Mouse (Mus musculus) spleen, adult 12 weeks (tissue): ENCODE data around the gene Oas1f.
"Not testable (repeated sequence)": the region's sequence is repeated elsewhere in the genome, so short reads cannot be mapped to it uniquely, and the experiment has no call there.

ENCODE experiments used
- DNase-seq: peaks from one replicate; pipeline ENCODE4 v3.0.0; 2022; ENCODE audit warnings: low spot score

Oas1f gene

DNA sequence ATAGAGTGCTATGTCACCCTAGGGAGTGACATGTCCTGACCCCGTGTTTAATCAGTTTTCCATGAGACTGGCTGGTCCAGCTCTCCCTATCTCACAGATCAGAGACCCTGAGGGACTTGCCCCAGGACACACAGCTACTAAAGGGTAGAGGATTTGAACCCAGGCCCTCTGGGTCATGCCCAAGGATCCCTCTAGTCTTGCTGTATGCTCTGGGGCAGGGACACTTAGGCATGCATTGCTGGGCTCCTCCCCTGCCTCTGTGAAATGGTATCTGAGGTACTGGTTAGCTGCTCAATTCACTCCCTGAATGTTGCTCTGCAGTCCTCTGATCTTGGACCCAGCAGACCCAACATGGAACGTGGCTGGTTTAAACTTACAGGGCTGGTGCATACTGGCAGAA lies 24.3 kb downstream of the Oas1f start:
- no peak for DNase-seq

DNA sequence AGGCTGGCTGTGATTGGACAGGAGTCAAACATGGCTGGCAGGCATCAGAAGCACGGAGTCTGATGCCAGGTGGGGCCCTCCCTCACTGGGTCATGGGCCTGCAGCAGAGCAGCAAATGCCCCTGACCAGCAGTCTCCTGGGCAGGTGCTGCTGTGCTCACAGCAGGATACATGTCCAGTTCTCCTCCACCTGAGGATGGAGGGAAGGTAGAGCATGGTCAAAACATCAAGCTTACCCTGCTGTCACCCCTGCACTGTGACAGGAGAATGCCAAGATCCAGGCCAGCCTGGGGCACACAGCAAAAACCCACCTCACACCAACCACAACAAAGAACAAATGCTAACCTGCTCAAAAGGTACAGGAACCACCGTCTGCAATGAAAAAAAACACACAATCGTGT lies 29.7 kb downstream of the Oas1f start:
- not testable (repeated sequence) for DNase-seq

GRCm38 (mm10) chr5:120877407-120877806 lies 30.2 kb downstream of the Oas1f start:
- not testable (repeated sequence) for DNase-seq

DNA sequence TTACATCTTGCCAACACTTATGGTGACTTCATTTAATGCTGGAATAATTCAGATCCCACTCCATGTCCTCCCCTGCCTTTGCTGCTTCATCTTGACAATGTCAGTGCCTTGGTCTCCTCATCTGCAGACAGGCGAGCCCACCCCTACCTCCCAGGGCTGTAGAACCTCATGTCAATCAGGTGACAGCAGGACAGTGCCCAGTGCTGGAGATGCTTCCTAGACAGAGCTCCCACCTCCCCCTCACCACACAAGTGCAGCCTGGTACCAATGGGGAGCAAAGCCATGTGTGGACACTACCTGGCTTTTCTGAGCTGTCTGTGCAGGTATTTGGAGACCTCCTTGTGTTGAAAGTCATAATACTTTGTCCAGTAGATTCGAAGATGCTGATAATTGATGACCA lies 31.6 kb downstream of the Oas1f start:
- DNase-seq, result not testable (repeated sequence)

GRCm38 (mm10) chr5:120881681-120882080 lies 34.5 kb downstream of the Oas1f start:
- DNase-seq, result not testable (repeated sequence)

DNA sequence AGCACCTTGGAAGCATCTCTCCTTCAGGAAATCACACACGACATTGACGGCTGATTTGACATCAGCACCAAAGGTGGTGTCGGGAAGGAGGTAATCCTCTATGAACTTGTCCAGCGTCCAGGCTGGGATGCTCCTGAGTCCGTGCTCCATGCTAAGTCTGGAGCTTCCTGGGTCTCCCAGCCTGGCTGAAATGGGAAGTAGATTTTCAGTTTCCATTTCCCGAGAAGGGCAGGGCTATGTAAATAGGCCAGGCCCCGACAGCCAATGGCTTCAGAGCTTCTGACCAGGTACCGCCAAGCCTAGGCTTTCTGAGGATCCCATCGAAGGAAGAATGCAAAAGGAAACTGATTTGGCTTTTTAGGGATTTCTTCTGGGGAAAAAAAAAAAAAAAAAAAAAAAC lies 40.2 kb downstream of the Oas1f start, which contains the start of gene Oas1g:
Oas1g (minus strand) TSS at position 201 of the 400 bp plus-strand sequence.
- not testable (repeated sequence) for DNase-seq

DNA sequence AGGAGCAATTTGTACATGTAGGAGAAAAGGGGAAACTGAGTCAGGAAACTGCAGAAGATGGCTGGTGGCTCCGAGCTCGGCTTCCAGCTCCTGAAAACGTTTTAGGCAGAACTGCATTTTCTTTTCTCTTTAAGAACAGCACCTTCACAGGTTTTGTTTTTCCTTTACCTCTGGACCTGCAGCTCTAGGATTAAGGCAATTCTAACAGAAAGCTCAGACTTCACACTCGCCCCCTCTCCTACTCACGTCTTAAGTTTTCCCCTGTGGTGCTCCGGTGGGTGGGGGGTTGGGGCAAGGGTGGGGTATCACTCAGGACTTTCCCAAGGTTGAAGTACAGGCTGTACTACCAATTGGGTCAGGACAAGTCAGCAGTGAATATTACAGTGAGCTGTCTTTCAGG lies 40.7 kb downstream of the Oas1f start:
- DNase-seq, result no peak

- not testable (repeated sequence) for DNase-seq
These were observed 41.2 kb downstream of the Oas1f start for GRCm38 (mm10) chr5:120888294-120888815.

- DNase-seq, result no peak
These were observed 42.9 kb downstream of the Oas1f start for GRCm38 (mm10) chr5:120890026-120890425.

DNA sequence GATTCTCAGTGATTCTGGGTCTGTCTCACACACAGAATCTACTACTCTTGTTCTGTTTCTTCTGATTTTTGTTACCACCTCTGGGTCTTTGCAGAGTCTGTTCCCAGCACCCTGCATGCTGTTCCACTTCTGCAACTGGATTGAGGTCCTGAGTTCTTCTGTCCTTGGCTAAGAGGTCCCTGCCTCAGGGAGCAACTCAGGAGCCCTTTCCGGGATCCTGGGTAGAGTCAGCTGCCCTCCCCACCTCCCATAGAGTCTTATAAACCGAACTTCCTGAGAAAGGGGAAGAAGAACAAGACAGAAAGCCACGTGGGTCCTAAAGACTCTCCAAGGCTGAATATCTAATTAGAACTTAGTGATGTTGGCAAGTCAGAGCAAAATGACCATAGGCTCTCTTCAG lies 43.8 kb downstream of the Oas1f start:
- no peak for DNase-seq

GRCm38 (mm10) chr5:120891566-120892242 lies 44.5 kb downstream of the Oas1f start:
- DNase-seq, result not testable (repeated sequence)

- DNase-seq, result no peak
These were observed 45.1 kb downstream of the Oas1f start for GRCm38 (mm10) chr5:120892243-120892660.

DNA sequence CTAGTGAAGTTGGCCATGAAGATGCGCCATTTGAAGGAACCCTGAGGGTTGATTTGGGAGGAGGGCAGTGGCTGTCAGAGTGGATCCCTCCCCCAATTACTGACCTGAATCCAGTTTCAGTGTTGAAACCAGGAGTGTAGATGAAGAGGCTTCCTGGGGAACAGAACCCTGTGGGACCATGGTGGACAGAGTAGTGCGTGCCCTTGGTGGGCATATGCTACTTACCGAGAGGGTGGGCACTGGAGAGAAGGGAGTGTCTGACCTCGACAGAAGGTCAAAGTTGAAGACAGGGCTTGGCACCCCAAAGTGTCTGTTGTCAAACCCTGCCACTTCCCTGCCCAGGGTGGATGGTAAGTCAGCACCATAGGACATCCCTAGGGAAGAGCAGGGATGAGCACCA lies 46.7 kb downstream of the Oas1f start:
- DNase-seq, result not testable (repeated sequence)

GRCm38 (mm10) chr5:120894692-120895091 lies 47.5 kb downstream of the Oas1f start:
- not testable (repeated sequence) for DNase-seq

- no peak for DNase-seq
These were observed 48.2 kb downstream of the Oas1f start for GRCm38 (mm10) chr5:120895231-120895900.

DNA sequence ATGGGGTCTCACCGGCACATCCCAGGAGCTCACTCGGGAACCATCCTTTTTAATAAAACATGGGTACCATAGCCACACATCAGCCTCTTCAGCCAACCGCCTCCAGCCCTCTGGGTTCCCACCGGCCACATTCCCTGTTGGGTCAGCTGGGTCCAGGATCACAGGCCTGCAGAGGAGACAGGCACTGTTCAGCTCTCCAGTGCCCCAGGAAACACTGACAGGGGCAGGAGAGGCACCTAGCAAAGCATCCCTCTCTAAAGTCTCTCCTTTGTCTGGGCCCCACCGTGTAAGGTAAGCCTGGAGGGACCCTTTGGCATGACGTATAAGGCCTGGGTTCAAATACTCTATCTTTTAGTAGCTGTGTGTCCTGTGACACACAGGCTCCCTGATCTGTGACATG lies 51.1 kb downstream of the Oas1f start:
- DNase-seq, result no peak

DNA sequence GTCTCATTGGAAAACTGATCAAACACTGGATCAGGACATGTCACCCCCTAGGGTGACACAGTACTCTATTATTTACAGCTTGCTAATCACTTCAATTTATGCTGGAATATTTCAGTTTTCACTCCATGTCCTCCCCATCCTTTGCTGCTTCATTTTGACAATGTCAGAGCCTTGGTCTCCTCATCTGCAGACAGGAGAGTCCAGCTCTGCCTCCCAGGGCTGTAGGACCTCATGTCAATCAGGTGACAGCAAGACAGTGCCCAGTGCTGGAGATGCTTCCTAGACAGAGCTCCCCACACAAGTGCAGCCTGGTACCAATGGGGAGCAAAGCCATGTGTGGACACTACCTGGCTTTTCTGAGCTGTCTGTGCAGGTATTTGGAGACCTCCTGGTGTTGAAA lies 51.6 kb downstream of the Oas1f start:
- no peak for DNase-seq

GRCm38 (mm10) chr5:120900666-120901065 lies 53.5 kb downstream of the Oas1f start:
- DNase-seq, result no peak

DNA sequence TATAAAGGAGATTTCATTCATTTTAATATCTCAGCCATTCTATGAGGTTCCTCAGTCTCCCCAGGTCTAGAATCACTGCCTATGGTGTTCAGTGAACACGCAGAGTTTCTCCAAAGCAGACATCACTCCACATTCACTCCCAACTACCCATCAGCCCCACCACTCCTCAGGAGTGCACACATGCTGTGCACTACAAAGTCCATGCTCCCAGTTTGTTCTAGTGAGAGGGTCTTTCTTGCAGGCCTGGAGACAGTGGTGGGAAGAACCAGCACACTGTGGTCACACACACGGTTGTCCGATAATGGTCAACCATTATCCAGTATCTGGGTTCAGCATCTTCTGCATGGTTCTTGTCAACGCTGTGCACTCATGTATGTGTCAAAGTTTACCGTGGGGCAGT lies 54.9 kb downstream of the Oas1f start:
- no peak for DNase-seq

DNA sequence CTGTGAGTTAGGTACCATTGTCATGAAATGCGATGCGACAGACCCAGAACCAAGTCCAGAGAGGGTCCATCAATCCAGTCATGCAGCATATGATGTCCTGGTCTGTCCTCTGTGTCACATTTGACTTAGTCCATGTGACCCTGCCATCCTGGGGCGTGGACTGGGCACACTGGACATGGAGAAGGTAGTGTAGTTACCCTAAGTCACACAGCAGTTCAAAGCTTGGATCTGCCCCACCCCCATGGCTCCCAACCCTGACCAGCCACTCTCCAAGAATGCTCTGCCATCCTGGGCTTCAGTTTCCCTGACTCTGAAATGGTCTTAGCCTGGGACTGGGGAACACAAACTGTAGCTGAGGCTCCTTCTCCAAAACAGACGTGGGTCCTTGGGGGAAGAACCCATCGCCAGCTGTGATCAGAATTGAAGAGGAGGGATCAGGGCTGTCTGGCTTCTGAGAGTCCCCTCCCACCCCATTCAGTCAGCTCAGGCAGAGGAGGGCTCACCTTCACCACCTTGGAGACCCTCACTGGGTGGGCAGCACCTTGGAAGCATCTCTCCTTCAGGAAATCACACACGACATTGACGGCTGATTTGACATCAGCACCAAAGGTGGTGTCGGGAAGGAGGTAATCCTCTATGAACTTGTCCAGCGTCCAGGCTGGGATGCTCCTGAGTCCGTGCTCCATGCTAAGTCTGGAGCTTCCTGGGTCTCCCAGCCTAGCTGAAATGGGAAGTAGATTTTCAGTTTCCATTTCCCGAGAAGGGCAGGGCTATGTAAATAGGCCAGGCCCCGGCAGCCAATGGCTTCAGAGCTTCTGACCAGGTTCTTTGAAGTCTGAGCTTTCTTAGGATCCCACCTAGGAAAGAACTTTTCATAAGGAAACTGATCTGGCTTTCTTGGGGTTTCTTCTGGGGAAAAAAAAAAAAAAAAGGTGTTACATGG lies 59.9 kb downstream of the Oas1f start, which contains the start of gene Oas1a:
Oas1a (minus strand) TSS at position 731 of the 943 bp plus-strand sequence.
- not testable (repeated sequence) for DNase-seq
